Mouse (Mus musculus) cerebellum, adult (tissue): ENCODE data around the gene Mrpl12.
"Not testable (repeated sequence)": the region's sequence is repeated elsewhere in the genome, so short reads cannot be mapped to it uniquely, and the experiment has no call there.

Source experiments
- ATAC-seq: cut with Nextera tagmentation; 2 replicates; pipeline ENCODE4 v1.9.2; 2017; ENCODE audit warnings: mild to moderate bottlenecking, moderate library complexity, mixed read lengths; ENCODE audit not compliant: insufficient number of reproducible peaks, low FRiP score, low TSS enrichment

Mrpl12 gene

DNA sequence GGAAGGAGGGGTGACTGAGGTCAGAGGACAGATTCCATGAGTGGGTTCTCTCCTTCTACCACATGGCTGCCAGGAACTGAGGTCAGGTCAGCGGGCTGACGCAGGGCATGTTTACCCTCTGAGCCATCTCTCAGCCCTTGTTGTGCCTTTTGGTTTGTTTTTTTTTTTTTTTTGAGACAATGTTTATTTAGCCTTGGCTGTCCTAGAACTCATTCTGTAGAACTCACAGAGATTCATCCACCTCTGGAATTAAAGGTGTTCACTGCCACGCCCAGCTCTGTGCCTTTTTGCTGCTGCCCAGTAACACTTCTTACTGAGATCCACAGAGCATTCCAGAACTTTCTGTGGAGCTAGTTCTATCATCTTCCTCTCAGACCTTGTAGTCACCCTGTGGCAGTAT is 21.2 kb downstream of the Mrpl12 start:
- ATAC-seq: no peak

DNA sequence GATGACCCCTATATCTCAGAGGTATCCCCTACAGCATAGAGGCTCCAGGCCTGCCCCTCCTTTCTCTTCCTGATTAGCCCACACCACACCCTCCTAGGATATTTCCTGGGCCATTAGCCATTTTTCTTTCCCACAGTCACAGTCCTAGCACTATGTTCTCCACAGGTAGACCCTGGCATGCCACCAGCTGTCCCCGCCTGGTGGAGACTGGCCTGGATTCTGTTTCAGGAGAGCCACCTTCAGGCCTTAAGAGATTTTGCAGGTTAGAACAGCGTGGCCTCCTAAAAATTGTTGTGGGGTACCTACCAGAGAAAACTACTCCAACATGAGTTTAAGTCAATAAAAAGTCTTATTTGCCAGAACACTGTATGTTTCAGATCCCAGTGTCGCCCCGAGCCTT is 22.5 kb downstream of the Mrpl12 start:
- ATAC-seq: no peak; the same call in 1 of the 2 replicates

DNA sequence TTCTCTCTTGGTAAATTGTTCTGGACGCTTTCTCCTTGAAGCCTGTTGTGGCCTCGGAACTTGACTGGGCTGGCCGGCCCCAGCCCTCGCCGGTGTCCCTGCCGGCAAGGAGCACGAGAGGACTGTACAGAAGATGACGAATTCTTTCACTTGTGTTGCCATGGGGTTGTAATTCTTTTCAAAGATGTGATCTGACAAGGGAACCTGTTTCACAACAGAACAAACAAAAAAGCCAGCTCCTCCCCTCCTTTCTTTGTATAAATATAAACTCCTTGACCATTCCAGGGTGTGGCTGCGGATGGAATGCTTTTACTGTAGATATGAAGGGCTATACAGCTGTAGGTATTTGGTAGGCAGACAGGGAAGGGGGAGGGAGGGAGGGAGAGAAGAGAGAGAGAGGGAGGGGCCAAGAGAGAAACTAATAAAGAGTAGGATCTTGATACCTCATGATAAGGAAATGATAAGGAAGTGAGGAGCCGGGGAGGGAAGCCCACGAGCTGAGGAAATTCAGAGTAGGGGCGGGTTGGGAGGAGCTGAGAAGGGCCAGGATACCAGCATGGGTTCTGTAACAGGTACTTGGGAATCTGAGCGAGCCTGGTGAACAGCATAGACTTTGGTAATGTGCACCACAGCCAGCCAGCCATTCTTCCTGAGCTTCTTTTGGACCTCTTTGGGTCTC is 23.3 kb downstream of the Mrpl12 start:
- no peak for ATAC-seq

DNA sequence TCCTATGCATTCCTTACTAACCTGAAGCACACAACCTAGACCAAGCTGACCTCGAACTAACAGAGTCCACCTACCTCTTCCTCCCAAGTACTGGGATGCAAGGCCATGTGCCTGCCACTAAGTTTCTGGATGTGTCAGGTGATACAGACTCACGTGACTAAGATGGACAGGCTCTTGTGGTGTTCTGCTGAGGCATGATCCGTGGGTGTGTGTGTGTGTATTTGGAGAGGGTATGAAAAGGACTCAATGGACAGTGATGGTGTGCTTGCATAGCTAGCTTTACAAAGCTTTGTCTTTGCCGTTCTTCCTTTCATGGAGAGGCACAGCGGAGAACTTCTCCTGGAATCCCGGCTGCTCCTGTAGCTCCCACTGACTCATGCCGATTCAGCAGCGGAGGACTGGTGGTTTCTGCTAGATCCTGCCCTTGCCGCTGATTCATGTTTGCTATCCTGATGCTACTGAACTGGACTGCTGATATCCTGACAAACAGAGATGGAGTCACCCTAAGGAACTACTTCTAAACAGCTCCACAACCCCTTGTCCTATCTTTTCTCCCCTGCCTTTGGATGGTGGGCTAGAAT is 24.0 kb downstream of the Mrpl12 start:
- ATAC-seq: no peak

DNA sequence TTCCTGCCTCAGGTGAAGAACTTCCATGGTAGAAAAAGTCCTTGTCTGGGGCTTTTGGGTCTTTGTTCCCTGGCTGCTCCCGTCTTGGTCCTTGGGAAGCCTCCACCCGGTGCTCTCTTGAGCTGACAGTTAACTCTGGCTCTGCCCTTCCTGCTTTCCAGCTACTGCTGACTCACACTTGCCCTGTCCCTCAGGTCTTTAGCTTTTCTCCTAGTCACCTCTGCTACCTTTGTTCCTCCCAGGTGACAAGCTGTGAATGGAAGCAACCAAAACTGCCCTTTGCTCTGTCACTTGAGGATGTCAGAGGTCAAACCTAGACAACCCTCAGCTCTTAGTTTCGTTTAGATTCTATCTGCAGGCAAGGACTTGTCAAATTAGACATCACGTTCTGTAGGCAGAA is 25.5 kb downstream of the Mrpl12 start:
- ATAC-seq: no peak

DNA sequence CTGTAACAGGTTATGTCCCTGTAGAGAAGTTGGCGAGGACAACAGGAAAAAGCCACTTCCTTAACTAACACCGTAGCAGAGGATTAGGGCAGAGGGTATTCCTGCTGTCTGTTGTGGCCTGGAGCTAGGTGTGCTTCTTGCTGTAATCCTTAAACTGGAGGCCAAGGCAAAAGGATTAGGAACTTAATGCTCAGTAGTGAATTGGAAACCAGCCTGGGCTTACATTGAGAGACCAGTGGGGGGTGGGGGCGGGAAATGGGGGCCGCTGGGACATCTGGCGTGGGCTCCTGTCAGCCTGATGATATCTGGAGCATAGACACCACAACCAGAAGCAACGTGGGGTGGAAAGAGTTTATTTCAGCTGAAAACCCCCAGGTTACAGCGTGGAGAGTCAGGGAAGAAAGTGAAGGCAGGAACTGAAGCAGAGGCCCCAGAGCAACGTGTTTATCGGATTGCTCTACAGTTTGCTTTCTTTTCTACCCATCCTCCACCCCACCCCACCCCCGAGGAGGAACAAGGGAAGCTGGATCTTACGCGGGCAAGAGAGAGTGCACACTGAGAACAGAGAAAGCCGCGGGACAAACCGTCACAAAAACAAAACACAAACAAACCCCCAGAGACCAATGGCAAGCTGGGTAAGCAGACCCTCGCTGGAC is 26.1 kb downstream of the Mrpl12 start:
- no peak for ATAC-seq

DNA sequence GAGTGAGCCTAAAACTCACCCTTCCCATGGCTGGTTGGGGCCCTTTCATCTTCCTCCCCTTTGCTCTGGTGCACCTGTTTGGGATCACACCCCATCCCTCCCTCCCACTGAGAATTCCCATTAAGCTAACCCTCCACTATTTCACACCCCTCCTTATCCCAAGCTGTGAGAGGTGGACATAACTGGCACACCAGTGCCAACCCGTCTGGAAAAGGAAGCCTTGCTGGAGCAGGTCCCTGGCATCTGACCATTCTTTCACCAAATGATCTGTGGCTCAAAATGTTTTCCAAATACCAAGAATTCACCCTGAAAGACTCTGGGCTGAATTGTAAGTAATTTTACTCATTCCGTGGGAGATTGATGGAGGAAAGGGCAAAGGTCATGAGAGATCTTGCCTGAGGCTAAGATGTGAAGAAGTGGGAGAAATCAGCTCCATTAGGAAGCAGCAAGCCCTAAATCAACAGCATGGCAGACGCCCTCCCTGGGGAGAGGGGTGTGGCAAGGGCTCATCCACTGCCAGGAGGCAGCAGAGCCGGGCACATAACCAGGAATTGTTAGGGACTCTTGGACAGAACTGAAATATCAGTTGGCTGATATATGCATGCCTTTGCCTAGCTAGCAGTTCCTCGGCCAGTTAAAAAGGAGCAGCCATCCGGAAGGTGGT is 28.5 kb downstream of the Mrpl12 start:
- peak; percentile 56; the same call in 1 of the 2 replicates for ATAC-seq

DNA sequence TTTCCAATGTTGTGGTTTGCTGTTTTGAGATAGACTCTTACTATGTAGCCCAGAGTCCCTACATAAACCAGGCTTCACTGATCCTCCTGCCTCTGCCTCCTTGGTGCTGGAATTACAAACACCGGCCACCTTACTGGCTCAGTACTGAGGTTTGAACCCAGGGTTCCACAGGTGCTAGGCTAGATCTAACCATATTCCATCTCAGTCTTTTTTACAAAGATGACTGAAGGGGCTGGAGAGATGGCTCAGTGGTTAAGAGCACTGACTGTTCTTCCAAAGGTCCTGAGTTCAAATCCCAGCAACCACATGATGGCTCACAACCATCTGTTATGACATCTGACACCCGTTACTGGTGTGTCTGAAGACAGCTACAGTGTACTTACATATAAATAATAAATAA is 29.8 kb downstream of the Mrpl12 start:
- not testable (repeated sequence) for ATAC-seq

DNA sequence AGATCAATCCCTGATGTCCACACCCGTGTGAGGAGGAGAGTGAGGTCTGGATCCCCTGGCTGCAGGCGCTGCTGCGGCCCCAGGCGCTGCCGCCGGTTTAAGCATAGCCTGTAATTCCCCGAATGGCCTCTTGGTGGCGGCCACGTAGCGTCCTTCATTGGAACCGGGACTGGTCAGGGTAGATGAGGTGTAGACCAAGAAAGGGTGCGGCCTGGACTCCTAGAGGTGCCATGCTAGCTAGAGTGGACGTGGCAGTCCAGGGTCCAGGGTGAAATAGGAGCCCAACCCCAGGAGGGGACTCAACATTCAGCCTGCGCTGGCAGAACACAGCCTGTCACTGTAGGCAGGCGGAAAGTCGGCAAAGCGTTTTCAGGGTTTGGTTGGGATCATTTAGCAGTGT is 31.2 kb downstream of the Mrpl12 start:
- ATAC-seq: peak; percentile 67; the same call in 1 of the 2 replicates

DNA sequence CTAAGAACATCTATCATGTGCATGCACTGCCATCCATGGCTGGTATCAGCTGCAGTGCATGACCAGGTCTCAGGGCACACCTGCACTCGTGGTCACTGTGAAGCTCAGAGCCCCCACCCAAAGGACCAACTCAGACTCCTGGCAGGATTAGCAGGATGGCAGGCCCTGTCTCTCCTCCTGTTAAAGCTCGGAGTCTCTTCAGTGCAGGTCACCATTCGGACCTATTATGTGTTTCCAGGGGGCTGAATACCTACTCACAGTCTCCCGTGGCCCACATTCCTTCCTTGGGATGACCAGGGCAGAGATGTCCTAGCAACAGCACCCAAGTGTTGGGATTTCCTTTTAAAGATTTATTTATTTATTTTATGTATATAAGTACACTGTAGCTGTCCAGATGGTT is 32.7 kb downstream of the Mrpl12 start:
- ATAC-seq: no peak

DNA sequence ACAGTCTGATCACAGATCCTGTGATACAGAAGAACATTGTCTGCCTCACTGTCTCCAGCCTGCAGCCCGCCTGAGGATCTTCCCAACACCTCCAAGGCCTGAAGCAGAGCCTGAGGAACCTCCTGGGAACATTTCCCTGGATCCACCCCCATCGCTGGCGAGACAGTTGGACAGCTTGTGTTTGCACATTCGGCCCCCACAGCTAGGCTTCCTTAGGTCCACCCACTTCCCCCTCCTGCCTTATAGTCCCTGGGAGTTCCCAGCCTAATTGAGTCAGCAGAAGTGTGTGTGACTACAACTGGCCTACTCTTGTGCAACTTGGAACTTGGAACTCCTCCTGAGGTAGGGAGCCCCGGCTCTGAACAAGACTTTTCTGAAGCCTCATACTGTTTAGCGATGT is 33.6 kb downstream of the Mrpl12 start:
- ATAC-seq: no peak

DNA sequence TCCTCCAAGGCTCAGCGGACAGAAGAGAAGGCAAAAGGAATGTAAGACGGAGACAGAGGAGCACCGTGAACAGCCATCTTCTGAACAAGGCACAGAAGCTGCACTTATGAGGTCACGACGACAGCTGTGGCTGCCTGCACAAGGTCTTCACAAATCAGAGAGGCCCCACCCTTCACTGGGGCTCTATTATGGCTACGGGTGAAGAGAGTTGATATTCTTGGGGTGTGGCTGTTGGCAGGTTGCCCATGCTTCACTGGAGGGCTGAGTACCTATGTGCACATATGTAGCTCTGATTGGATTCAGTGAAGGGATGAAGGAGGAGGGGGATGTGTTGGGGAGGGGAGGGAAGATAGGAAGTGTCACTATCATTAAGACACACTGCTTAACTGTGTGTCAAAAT is 34.1 kb downstream of the Mrpl12 start:
- no peak for ATAC-seq

DNA sequence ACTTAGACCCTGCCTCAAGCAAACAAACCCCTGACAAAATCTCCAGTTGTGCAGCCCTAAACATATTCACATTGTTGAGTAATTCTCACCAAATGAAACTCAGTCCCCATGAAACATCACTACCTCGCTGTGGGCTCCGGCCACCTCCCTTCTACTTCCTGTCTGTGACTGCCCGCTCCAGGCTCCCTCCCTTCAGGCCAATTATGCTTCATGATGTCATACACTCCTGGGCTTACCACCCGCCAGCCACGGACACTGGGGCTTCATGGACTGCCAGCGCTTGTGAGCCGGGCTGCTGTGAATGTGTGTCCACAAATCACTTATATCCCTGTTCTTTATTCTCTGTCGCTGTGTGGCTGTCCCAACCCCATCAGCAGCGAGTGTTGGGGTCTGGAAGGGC is 35.3 kb downstream of the Mrpl12 start:
- ATAC-seq: no peak

DNA sequence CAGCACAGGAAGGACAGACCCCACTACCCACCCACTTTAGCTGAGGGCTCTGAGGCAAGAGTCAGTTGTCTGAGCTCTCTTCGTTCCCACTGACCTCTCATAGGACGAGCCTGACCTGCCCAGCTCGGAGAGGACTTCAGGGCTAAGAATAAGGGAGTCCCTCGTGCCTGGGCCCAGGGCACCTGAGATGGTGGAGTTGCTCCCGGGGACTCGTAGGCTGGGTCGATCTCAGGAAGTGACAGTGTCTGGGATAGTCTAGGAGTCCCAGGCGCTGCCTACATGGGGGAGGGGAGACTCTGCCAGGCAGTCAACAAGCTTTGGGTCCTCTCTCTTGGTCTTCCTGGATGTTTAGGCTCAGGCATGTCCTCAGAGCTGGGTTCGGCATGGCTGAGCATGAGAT is 36.1 kb downstream of the Mrpl12 start:
- no peak for ATAC-seq

DNA sequence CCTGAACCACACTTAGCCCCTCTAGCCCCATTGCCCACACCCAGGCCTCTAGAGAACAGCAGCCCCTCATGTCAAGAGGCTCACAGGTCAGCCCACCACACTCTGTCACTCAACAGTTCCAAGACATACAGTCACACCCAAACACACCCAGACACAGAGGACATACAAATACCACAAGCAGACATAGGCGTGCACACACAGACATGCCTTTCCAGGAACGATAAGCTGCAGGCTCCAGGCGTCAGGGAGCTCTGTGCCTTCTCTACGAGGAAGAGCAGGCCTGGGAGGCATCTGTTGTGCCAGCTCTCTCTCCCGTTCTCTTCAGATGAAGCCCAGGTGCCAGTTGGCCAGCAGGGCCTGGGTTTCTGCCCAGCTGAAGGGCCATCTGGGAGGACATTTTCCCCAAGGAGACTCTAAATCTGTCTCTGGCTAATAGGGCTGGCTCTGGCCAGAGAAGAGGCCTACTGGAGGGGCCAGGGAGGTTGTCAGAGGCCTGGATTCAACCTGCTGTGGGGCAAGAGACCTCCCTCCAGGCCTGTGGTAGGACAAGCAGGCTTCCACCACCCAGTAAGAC is 36.6 kb downstream of the Mrpl12 start:
- peak; percentile 95; the same call in 1 of the 2 replicates for ATAC-seq

DNA sequence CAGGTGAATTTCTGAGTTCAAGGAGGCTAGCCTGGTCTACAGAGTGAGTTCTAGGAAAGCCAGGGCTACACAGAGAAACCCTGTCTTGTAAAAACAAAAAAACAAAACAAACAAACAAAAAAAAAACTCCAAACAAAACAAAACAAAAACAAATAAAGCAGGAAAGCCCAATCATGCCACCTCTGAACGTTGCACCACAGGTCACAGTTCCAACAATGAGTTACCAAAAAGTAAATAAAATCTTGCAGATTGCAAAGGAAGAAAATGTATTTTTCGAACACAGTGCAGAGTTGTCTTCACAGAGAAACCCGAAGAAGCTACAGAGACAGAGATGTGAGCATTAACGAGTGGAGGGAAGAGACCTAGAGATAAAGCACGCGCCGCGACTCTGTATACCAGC is 38.2 kb downstream of the Mrpl12 start:
- no peak for ATAC-seq

DNA sequence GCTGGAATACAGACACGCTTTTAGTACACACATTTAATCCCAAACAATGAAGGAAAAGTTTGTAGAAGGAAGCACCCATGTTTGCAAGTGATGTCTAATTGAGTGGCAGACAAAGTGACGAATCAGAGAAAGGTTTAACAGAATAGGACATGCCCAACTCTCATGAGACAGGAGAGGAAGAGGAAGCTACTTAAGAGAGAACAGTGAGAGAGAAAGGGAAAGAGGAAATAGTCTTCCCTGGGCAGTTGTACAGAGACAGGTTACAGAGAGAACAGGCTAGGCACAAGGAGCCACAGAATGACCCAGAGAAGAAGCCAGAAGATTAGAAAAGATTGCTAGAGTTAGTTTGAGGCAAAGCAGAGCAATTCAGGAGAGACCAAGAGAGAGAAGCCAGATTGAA is 41.5 kb downstream of the Mrpl12 start:
- no peak for ATAC-seq

DNA sequence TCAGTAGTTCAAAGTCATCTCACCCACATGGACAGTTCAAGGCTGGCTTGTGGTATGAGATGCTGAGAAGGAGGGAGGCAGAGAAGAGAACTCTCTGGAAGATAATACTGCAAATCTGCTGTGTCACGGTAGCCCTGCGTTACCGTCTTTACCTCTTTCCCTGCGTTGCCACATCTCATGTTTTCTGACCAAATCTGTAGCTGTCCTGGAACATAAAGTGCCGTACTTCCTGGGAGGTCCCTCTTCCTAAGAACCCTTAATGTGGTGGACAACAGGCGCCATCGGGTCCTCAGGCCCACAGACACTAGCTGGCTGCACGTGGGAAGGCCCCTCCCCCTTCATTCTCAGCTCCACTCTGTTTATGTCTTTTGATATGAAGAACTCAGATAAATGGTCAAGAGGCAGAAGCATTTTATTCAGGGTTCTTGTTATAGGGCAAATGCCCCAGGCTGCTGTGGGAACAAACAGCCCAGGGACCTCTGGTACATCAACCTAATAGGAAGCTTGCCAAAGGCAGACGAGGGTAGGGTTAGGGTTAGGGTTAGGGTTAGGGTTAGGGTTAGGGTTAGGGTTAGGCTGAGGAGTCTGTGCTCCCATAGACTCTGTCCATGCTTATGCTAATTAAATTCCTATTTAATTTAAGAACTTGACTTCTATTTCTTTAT is 43.4 kb downstream of the Mrpl12 start:
- no peak for ATAC-seq

DNA sequence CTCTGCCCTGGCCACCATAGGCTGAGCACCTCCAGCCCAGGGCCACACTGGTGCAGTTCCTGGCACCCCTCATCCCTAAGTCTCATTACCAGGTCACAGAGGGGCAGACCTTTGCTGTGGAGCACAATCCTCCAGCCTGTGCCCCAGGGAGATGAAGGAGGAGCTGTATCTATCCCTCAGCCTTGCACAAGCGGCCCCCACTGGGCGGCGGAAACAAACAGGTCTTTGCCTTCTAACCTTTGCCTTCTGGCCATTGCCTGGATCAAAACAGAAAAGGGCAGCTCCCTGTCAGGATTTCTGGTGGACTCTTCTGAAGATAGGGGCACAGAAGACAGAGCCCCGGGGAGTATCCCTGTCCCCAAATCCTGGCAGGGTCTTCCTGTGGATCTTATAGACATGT is 44.5 kb downstream of the Mrpl12 start:
- no peak for ATAC-seq
